Mouse (Mus musculus): ENCODE data around the gene Spdl1.

DNA sequence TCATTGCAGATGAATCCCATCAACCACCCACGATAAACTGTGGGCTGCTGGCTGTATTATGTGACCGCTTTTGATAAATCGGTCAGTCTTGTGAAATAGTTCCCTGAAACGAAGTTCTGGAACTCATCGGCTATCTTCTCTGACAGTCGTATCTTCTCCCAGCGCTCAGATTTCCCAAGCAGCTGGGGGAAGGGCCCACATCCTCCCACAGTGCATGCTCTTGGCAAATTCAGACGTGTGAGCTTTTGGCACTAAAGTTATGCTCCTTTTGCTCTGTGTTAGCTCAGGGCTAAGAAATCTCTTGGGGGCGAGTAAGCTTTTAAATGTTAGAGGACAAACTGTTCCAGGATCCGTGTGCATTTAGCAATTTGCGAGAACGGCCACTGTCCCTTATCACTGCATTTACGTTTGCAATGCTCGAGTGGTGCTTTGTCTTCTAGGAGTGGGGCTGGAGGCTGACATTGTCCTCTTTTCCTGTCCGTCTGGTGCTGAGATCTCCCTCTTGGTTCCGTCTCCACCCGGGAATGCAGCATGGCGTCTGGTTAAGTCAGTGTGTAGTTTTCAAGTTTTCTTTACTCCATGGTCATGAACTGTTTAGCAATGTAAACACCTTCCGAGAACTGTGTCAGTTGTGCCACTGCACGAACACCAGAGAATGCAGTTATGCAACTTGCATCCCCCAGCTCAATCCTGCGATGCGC is 12.3 kb upstream of the Spdl1 start:
- no peak for TF ChIP-seq CTCF (IDR thresholded peaks at IDR 0.05; ENCODE audit: low read depth)
- no peak for TF ChIP-seq EP300 (IDR thresholded peaks at IDR 0.05; ENCODE audit: low read depth)

Measured in heart, postnatal 0 days (tissue).